Mouse (Mus musculus): ENCODE measurements around the gene Cenpt. TPM values are rescaled to one million over a fixed set of nuclear protein-coding genes. Genes with fewer than 3 reads are reported as not detected.

Gene Cenpt
- polyA plus RNA-seq, 1 experiment from 2014 or later: 37.2 TPM

DNA sequence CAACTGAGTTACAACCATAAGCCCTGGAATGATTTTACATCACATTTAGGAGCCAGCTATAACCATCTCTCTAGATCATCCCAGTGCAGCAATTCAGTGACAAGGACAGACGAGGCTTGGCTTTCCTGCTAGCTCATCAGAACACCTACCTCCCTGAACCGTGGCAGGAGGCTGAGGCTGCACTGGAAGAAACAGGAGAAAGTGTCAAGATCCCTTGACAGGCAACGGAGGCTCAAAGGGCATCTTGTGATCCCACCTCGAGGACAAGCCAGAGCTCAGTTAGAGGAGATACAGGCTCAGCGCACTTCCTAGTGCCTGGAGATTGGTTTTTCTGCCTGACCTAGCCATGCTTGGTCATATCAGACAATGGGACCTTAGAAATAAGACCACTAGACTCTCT lies 40.6 kb downstream of the Cenpt start:
- ATAC-seq (ENCODE audit: insufficient number of reproducible peaks, insufficient read depth, low FRiP score, low read depth): no peak
- WGBS: 85% methylated on average over 5 of the region's 5 CpGs
- no peak overlapping the region for H3K27ac ChIP-seq (replicated peaks in 1 of 2; ENCODE audit: control insufficient read depth in 1 of 2, insufficient read depth in 1 of 2, low read depth in 2 of 2, low read length in 2 of 2)
- no peak overlapping the region for H3K4me2 ChIP-seq (ENCODE audit: low read length)
- H3K4me1 ChIP-seq (ENCODE audit: control insufficient read depth in 2 of 2, insufficient read depth in 2 of 2, low read length in 2 of 2): peaks cover 2 to 22% of the 10 kb centered on the region in 2 experiments
- no peak overlapping the region for H3K4me3 ChIP-seq (ENCODE audit: control insufficient read depth in 1 of 2, insufficient read depth in 1 of 2, low read depth in 1 of 2, low read length in 2 of 2)
- H3K9me3 ChIP-seq (ENCODE audit: control insufficient read depth, low read length): no peaks in the 10 kb centered on the region
- peaks cover 14% of the 10 kb centered on the region for H3K36me3 ChIP-seq (ENCODE audit: control insufficient read depth, insufficient read depth, low read length)
- no peaks in the 10 kb centered on the region for H3K27me3 ChIP-seq (ENCODE audit: control insufficient read depth, insufficient read depth, low read length)
- no peak overlapping the region for H3K9ac ChIP-seq (ENCODE audit: low read length)

DNA sequence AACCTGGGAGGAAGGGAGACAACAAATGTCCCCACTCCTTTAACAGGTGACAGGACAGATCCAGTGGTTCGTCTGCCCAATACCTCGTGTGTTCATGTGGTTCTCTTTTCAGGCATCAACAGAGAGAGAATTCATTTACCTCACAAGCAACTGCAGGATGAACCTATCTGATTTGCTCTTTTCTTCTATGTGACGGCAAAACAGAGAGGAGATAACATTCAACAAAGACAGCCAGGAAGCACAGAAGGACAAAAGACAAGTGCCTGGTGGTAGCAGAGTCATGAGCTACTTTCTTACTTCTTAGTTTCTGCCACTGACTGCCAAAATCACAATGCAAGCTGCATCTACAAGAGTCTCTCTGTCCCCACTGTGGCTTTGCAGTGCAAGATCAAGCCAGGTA lies 41.5 kb downstream of the Cenpt start:
- H3K27me3 ChIP-seq (ENCODE audit: control insufficient read depth, insufficient read depth, low read length): no peaks in the 10 kb centered on the region
- peaks cover 2 to 22% of the 10 kb centered on the region in 2 experiments for H3K4me1 ChIP-seq (ENCODE audit: control insufficient read depth in 2 of 2, insufficient read depth in 2 of 2, low read length in 2 of 2)
- WGBS: 60% methylated on average over 3 of the region's 3 CpGs
- H3K9me3 ChIP-seq (ENCODE audit: control insufficient read depth, low read length): no peaks in the 10 kb centered on the region
- no peak for ATAC-seq (ENCODE audit: insufficient number of reproducible peaks, insufficient read depth, low FRiP score, low read depth)
- H3K4me2 ChIP-seq (ENCODE audit: low read length): no peak overlapping the region; the same call in 1 of the 2 replicates
- H3K36me3 ChIP-seq (ENCODE audit: control insufficient read depth, insufficient read depth, low read length): peaks cover 14% of the 10 kb centered on the region
- no peak overlapping the region for H3K9ac ChIP-seq (ENCODE audit: low read length)
- no peak overlapping the region for H3K4me3 ChIP-seq (ENCODE audit: control insufficient read depth in 1 of 2, insufficient read depth in 1 of 2, low read depth in 1 of 2, low read length in 2 of 2)
- H3K27ac ChIP-seq (replicated peaks in 1 of 2; ENCODE audit: control insufficient read depth in 1 of 2, insufficient read depth in 1 of 2, low read depth in 2 of 2, low read length in 2 of 2): no peak overlapping the region; a peak in 1 of 4 replicates

DNA sequence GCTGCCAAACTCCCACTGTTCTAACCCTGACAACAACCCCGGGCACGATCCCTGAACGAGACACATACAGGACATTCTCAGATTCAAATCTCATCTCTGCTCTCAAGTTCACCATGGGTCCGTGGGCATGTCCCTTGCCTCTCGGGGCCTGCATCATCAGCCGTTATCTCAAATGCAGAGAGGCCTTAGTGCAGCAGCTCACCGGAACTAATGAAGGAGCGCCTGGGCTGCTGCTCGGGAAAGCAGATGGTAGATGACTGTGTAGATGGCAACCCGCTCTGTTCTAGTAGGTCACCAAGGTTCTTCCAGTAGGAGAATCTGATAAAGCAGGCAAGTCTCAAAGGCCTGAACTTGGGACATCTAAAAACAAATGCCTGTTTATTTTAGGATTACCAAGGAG lies 42.0 kb downstream of the Cenpt start:
- H3K27ac ChIP-seq (replicated peaks in 1 of 2; ENCODE audit: control insufficient read depth in 1 of 2, insufficient read depth in 1 of 2, low read depth in 2 of 2, low read length in 2 of 2): no peak overlapping the region; a peak in 1 of 4 replicates
- H3K9me3 ChIP-seq (ENCODE audit: control insufficient read depth, low read length): no peaks in the 10 kb centered on the region
- H3K27me3 ChIP-seq (ENCODE audit: control insufficient read depth, insufficient read depth, low read length): no peaks in the 10 kb centered on the region
- no peak overlapping the region for H3K4me3 ChIP-seq (ENCODE audit: control insufficient read depth in 1 of 2, insufficient read depth in 1 of 2, low read depth in 1 of 2, low read length in 2 of 2)
- peaks cover 2 to 22% of the 10 kb centered on the region in 2 experiments for H3K4me1 ChIP-seq (ENCODE audit: control insufficient read depth in 2 of 2, insufficient read depth in 2 of 2, low read length in 2 of 2)
- H3K36me3 ChIP-seq (ENCODE audit: control insufficient read depth, insufficient read depth, low read length): peaks cover 14% of the 10 kb centered on the region
- ATAC-seq (ENCODE audit: insufficient number of reproducible peaks, insufficient read depth, low FRiP score, low read depth): no peak
- 68% methylated on average over 10 of the region's 10 CpGs for WGBS
- no peak overlapping the region for H3K4me2 ChIP-seq (ENCODE audit: low read length)
- H3K9ac ChIP-seq (ENCODE audit: low read length): no peak overlapping the region

DNA sequence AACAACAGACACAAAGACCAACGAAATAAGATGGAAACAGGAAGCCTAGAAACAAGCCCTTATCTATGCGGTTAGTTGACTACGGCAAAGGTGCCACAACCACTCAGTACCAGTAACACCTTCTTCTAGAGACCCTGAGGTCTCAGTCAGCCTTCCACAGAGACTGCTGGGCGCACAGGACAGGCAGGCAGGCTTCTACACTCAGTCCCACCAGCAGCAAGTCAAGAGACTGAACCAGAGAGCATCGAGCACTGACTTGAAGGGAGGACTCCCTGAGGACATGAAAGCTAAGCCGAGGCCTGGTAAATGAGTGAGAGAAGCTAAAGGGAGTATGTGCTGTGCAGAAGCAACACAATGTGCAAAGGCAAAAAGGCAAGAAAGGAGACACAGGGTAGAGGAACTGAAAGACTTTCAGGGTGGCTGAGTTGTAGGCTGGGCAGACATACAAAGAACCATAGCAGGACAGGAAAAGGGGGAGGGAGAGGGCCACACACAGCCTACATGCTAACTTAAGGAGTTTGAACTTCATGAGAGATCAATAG lies 42.8 kb downstream of the Cenpt start:
- Histone ChIP-seq H3K4me3 (ENCODE audit: control insufficient read depth in 1 of 2, insufficient read depth in 1 of 2, low read depth in 1 of 2, low read length in 2 of 2) (no peak overlapping the region), H3K36me3 (ENCODE audit: control insufficient read depth, insufficient read depth, low read length) (peaks cover 16% of the 10 kb centered on the region), H3K9ac (ENCODE audit: low read length) (no peak overlapping the region), H3K9me3 (ENCODE audit: control insufficient read depth, low read length) (no peaks in the 10 kb centered on the region), H3K27me3 (ENCODE audit: control insufficient read depth, insufficient read depth, low read length) (no peaks in the 10 kb centered on the region), H3K4me2 (ENCODE audit: low read length) (no peak overlapping the region), H3K27ac (replicated peaks in 1 of 2; ENCODE audit: control insufficient read depth in 1 of 2, insufficient read depth in 1 of 2, low read depth in 2 of 2, low read length in 2 of 2) (no peak overlapping the region), H3K4me1 (ENCODE audit: control insufficient read depth in 2 of 2, insufficient read depth in 2 of 2, low read length in 2 of 2) (peaks cover 2 to 22% of the 10 kb centered on the region in 2 experiments)
- 75% methylated on average over 6 of the region's 6 CpGs for WGBS
- no peak for ATAC-seq (ENCODE audit: insufficient number of reproducible peaks, insufficient read depth, low FRiP score, low read depth)

DNA sequence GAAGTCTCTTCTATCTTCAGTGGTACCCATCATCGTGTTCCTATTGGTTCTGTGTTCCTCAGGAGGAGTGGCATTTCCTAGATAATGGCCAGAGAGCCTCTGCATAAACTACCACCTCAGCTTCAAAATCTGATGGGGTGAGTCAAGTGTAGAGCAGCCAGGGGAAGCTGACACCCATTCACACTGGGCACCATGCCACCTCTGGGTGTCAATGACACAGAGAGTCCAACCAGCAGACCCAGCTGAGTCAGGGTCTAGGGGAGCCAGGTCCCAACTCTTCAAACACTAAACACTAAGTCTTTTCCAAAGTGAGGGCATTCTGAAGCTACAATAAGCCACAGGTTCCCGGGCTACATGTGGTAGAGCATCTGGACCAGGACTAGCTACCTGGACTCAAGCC lies 44.6 kb downstream of the Cenpt start:
- H3K27me3 ChIP-seq (ENCODE audit: control insufficient read depth, insufficient read depth, low read length): no peaks in the 10 kb centered on the region
- peaks cover 2 to 22% of the 10 kb centered on the region in 2 experiments for H3K4me1 ChIP-seq (ENCODE audit: control insufficient read depth in 2 of 2, insufficient read depth in 2 of 2, low read length in 2 of 2)
- no peak overlapping the region for H3K27ac ChIP-seq (replicated peaks in 1 of 2; ENCODE audit: control insufficient read depth in 1 of 2, insufficient read depth in 1 of 2, low read depth in 2 of 2, low read length in 2 of 2)
- no peaks in the 10 kb centered on the region for H3K9me3 ChIP-seq (ENCODE audit: control insufficient read depth, low read length)
- no peak overlapping the region for H3K4me3 ChIP-seq (ENCODE audit: control insufficient read depth in 1 of 2, insufficient read depth in 1 of 2, low read depth in 1 of 2, low read length in 2 of 2)
- 85% methylated on average over 2 of the region's 2 CpGs for WGBS
- no peak overlapping the region for H3K9ac ChIP-seq (ENCODE audit: low read length)
- no peak for ATAC-seq (ENCODE audit: insufficient number of reproducible peaks, insufficient read depth, low FRiP score, low read depth)
- peaks cover 30% of the 10 kb centered on the region for H3K36me3 ChIP-seq (ENCODE audit: control insufficient read depth, insufficient read depth, low read length)
- no peak overlapping the region for H3K4me2 ChIP-seq (ENCODE audit: low read length)

DNA sequence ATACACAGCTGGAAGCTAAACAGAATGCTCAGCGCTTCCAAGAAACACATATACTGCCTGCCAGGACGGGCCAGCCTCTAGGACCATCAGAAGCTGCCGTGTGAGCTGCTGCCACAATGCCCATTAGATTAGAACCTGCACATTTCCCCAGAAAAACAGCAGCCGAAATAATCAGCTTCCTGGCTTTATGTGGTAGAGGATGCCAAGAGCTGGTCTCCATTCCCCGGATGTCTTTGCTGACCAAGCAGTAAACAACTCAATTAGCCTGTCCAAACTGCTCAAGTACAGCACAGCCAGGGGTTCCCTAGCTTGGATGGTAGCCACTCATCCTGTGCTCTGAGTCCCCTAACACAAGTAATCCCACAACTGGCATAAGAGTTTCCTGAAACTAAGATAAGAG lies 45.3 kb downstream of the Cenpt start:
- Histone ChIP-seq H3K9me3 (ENCODE audit: control insufficient read depth, low read length) (no peaks in the 10 kb centered on the region), H3K4me2 (ENCODE audit: low read length) (no peak overlapping the region), H3K36me3 (ENCODE audit: control insufficient read depth, insufficient read depth, low read length) (peaks cover 30% of the 10 kb centered on the region), H3K9ac (ENCODE audit: low read length) (no peak overlapping the region), H3K4me1 (ENCODE audit: control insufficient read depth in 2 of 2, insufficient read depth in 2 of 2, low read length in 2 of 2) (peaks cover 2 to 22% of the 10 kb centered on the region in 2 experiments), H3K27ac (replicated peaks in 1 of 2; ENCODE audit: control insufficient read depth in 1 of 2, insufficient read depth in 1 of 2, low read depth in 2 of 2, low read length in 2 of 2) (peak overlapping the region in 1 of 2 experiments; percentile 36; a peak in 1 of 4 replicates), H3K27me3 (ENCODE audit: control insufficient read depth, insufficient read depth, low read length) (no peaks in the 10 kb centered on the region), H3K4me3 (ENCODE audit: control insufficient read depth in 1 of 2, insufficient read depth in 1 of 2, low read depth in 1 of 2, low read length in 2 of 2) (no peak overlapping the region)
- 69% methylated on average over 5 of the region's 5 CpGs for WGBS
- no peak for ATAC-seq (ENCODE audit: insufficient number of reproducible peaks, insufficient read depth, low FRiP score, low read depth)

DNA sequence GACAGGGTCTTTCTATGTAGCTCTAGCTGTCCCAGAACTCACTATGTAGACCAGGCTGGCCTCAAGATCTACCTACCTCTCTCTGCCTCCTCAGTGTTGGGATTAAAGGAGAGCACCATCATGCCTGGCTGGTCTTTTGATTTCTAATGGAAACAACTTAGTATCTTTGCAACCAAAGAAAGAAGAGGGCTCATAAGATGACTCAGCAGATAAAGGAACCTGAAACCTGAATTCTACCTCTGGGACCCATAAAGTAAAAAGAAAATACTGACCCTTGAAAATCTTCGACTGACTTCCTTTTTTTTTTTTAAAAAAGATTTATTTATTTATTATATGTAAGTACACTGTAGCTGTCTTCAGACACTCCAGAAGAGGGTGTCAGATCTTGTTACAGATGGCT lies 47.1 kb downstream of the Cenpt start:
- Histone ChIP-seq H3K27me3 (ENCODE audit: control insufficient read depth, insufficient read depth, low read length) (no peaks in the 10 kb centered on the region), H3K4me2 (ENCODE audit: low read length) (no peak overlapping the region), H3K4me3 (ENCODE audit: control insufficient read depth in 1 of 2, insufficient read depth in 1 of 2, low read depth in 1 of 2, low read length in 2 of 2) (no peak overlapping the region), H3K27ac (replicated peaks in 1 of 2; ENCODE audit: control insufficient read depth in 1 of 2, insufficient read depth in 1 of 2, low read depth in 2 of 2, low read length in 2 of 2) (no peak overlapping the region), H3K4me1 (ENCODE audit: control insufficient read depth in 2 of 2, insufficient read depth in 2 of 2, low read length in 2 of 2) (peaks cover 2 to 11% of the 10 kb centered on the region in 2 experiments; a peak in 3 of 4 replicates), H3K9me3 (ENCODE audit: control insufficient read depth, low read length) (no peaks in the 10 kb centered on the region), H3K9ac (ENCODE audit: low read length) (no peak overlapping the region), H3K36me3 (ENCODE audit: control insufficient read depth, insufficient read depth, low read length) (peaks cover 17% of the 10 kb centered on the region)
- ATAC-seq (ENCODE audit: insufficient number of reproducible peaks, insufficient read depth, low FRiP score, low read depth): no peak
- 87% methylated on average over 1 of the region's 1 CpGs for WGBS

DNA sequence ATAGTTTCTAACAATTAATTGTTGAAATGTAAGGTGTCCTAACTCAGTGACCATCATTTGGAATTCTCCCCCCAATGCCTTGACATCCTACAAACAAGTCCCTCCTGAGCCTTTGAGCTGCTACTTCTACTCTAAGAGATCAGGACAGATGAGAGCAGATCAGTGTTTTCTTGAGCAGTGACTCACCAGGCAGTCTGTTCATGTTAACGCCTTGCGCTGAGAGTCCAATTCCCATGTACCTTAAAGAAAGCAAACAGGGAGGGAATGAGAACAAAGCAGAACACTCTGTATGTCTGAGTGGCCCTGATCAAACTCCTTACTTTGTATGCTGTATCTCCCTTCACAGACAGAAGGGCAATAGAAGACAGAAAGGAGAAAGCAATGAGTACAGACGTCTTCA lies 47.7 kb downstream of the Cenpt start:
- Histone ChIP-seq H3K4me1 (ENCODE audit: control insufficient read depth in 2 of 2, insufficient read depth in 2 of 2, low read length in 2 of 2) (peaks cover 2 to 12% of the 10 kb centered on the region in 2 experiments; a peak in 2 of 4 replicates), H3K4me3 (ENCODE audit: control insufficient read depth in 1 of 2, insufficient read depth in 1 of 2, low read depth in 1 of 2, low read length in 2 of 2) (no peak overlapping the region), H3K9me3 (ENCODE audit: control insufficient read depth, low read length) (no peaks in the 10 kb centered on the region), H3K27ac (replicated peaks in 1 of 2; ENCODE audit: control insufficient read depth in 1 of 2, insufficient read depth in 1 of 2, low read depth in 2 of 2, low read length in 2 of 2) (no peak overlapping the region), H3K36me3 (ENCODE audit: control insufficient read depth, insufficient read depth, low read length) (peaks cover 16% of the 10 kb centered on the region), H3K27me3 (ENCODE audit: control insufficient read depth, insufficient read depth, low read length) (no peaks in the 10 kb centered on the region), H3K9ac (ENCODE audit: low read length) (no peak overlapping the region), H3K4me2 (ENCODE audit: low read length) (no peak overlapping the region)
- no peak for ATAC-seq (ENCODE audit: insufficient number of reproducible peaks, insufficient read depth, low FRiP score, low read depth)
- WGBS: 69% methylated on average over 3 of the region's 3 CpGs

Data from heart, embryonic 14.5 days (tissue).